Mouse (Mus musculus) neural tube, embryonic 14.5 days (tissue): Measurements from ENCODE around the gene Apon. TPM values are rescaled to one million over a fixed set of nuclear protein-coding genes. Genes with fewer than 3 reads are reported as not detected.
A peak's percentile ranks its signal among the peaks of the same experiment; 100 is the strongest.
"Not testable (repeated sequence)": the region's sequence is repeated elsewhere in the genome, so short reads cannot be mapped to it uniquely, and the experiment has no call there.

Experiments used
- ATAC-seq: fragments of 200-750 bp; cut with Nextera tagmentation; 2 replicates; pipeline ENCODE4 v1.8.0; 2017; ENCODE audit warnings: low read depth, mild to moderate bottlenecking, moderate TSS enrichment, moderate library complexity
- H3K27ac ChIP-seq: fragments of 300-500 bp; sonication (generic); 2 replicates; pipeline ENCODE4 v1.5.1; 2014; ENCODE audit warnings: low read depth, mild to moderate bottlenecking, control low read depth, low read length, moderate library complexity, mixed read lengths
- H3K27me3 ChIP-seq: fragments of 300-500 bp; sonication (generic); 2 replicates; pipeline ENCODE4 v1.6.1; 2014; ENCODE audit warnings: low read length; ENCODE audit not compliant: control insufficient read depth, insufficient read depth
- H3K36me3 ChIP-seq: fragments of 300-500 bp; sonication (generic); 2 replicates; pipeline ENCODE4 v1.6.1; 2014; ENCODE audit warnings: low read length, mixed read lengths; ENCODE audit not compliant: control insufficient read depth, insufficient read depth
- H3K4me1 ChIP-seq: fragments of 300-500 bp; sonication (generic); 2 replicates; pipeline ENCODE4 v1.6.1; 2014; ENCODE audit warnings: low read length; ENCODE audit not compliant: control insufficient read depth, insufficient read depth
- H3K4me2 ChIP-seq: fragments of 300-500 bp; sonication (generic); 2 replicates; pipeline ENCODE4 v1.6.1; 2014; ENCODE audit warnings: mild to moderate bottlenecking, low read depth, low read length, control low read depth
- H3K4me3 ChIP-seq: fragments of 300-500 bp; sonication (generic); 2 replicates; pipeline ENCODE4 v1.5.1; 2014; ENCODE audit warnings: low read depth, low read length, control low read depth, mixed read lengths
- H3K9ac ChIP-seq: fragments of 300-500 bp; sonication (generic); replicated peaks from 2 replicates; pipeline ENCODE4 v1.6.1; 2014; ENCODE audit warnings: low read depth, mild to moderate bottlenecking, control low read depth, low read length, mixed read lengths
- H3K9me3 ChIP-seq: fragments of 300-500 bp; sonication (generic); 2 replicates; pipeline ENCODE4 v1.6.1; 2016; ENCODE audit warnings: low read length; ENCODE audit not compliant: control insufficient read depth
- WGBS: fragments of 180-500 bp; shearing (Covaris S2); extraction: QIAGEN DNeasy Blood & Tissue Kit; methylation state at CpG from one replicate; pipeline ENCODE4 v1.1.7; 2014; 5-methylcytosine and 5-hydroxymethylcytosine counted together
- polyA plus RNA-seq: library from polyadenylated mRNA; unstranded; fragments of >200 nt; fragmentation: Nextera tagmentation; extraction: Ambion mirVana; gene quantifications from 2 replicates; pipeline ENCODE4 v1.2.1, GENCODE M21; 2014

Apon gene
- polyA plus RNA-seq, 1 experiment from 2014 or later, result not detected

DNA sequence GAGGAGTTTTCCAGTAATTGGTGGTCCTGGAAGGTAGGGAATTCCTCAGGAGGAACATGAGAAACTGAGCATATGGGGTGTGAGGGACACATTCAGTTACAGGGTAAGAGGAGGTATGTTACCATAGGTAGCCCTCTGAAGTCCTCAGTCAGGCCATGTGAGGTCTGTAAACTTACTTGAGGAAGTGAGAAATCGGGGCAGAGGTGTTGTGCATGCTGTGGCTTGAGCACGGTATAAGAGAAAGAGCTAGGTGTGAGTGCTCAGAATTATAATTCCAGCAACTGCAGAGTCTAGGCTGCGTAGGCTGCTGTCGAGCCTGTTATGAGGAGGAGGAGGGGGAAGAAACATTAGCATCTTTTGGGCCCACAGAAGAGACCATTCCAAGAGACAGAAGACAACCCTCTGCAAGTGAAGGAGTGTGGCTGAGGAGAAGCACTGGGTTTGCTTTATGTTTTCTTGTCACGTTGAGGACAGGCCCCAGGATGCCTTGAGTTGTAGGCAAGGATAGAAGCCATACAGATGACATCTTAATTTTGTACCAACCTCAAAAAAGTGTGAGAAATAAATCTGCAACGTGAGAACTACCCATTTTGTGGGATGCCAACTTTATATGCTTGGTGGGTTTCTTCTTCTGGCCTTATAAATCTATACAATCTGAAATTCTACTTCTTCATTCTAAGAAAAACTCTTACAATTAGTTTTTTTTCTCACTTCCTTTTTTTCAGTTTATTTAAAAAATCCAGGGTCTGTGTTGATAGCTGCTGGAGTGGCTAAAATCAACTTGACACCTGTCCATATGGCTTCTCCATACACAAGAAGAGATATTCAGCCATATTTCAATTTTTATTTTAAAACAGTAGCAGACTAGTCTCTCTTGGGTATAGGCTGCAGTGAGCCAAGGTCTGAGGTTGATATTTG lies 9.8 kb downstream of the Apon start:
- WGBS, result 82% methylated on average over 6 of the region's 6 CpGs
- Histone ChIP-seq H3K4me3 (no peak overlapping the region), H3K27ac (no peak overlapping the region), H3K4me1 (no peaks in the 10 kb centered on the region), H3K36me3 (no peaks in the 10 kb centered on the region), H3K4me2 (no peak overlapping the region), H3K9ac (no peak overlapping the region), H3K27me3 (no peaks in the 10 kb centered on the region), H3K9me3 (no peaks in the 10 kb centered on the region)
- ATAC-seq, result no peak

DNA sequence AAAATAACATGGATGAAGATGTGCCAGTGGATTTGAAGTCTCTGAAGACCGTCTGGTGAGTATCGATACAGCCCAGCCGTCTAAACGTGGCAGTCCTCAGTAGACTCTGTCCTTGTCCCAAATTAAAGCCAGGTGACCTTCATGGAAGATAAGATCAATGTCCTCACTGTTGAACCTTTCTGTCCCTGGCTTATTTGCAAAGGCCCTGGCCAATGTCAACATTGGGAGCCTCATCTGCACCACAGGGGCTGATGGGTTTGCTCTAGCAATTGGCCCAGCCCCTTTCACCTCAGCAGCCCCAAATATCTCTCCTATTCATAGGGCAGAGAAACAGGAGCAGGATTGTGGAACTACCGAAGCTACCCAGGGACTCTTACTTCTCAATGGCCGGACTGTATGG lies 14.5 kb downstream of the Apon start, which contains the start of gene Apof:
TSS of gene Apof (plus strand) at position 301 of the 400 bp plus-strand sequence.
- Histone ChIP-seq H3K27me3 (no peaks in the 10 kb centered on the region), H3K4me3 (no peak within 1 kb of the TSS), H3K9ac (no peak within 1 kb of the TSS), H3K4me1 (peaks cover 4% of the 10 kb centered on the region; the same call in 1 of the 2 replicates), H3K27ac (no peak within 1 kb of the TSS), H3K36me3 (no peaks in the 10 kb centered on the region), H3K9me3 (no peaks in the 10 kb centered on the region), H3K4me2 (no peak within 1 kb of the TSS)
- no peak for ATAC-seq
- 82% methylated on average over 6 of the region's 6 CpGs for WGBS

DNA sequence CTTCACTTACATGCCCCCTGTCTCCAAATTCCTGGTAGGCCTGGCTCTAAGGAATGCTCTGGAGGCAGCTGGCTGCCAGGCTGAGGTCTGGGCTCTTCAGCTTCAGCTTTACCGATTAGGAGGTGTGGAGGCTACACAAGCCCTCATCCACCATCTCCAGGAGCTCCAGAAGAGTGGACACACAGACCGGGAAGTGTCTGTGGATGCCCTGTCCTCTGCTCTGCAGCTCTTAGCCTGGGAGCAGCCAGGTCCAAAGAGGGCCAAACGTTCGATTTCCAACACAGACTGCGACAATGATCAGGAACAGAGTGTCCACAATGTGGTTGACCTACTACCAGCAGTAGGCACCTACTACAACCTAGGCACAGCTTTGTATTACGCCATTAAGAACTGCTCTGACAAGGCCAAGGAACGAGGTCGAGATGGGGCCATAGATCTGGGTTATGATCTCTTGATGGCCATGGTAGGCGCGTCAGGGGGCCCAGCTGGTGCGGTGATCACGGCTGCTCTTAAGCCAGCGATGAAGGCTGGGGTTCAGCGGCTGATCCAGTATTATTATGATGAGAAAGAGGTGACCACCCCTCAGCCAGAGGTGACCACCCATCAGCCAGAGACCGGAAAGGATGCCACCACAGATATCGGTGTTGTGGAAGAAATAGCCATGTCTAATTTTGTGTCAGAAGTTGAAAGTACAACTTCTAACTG lies 15.5 kb downstream of the Apon start:
- peak overlapping the region; percentile 69; the same call in 1 of the 2 replicates for H3K4me3 ChIP-seq
- no peak overlapping the region for H3K27ac ChIP-seq
- no peak for ATAC-seq
- no peaks in the 10 kb centered on the region for H3K9me3 ChIP-seq
- no peak overlapping the region; the same call in 1 of the 2 replicates for H3K4me2 ChIP-seq
- peaks cover 4% of the 10 kb centered on the region; the same call in 1 of the 2 replicates for H3K4me1 ChIP-seq
- WGBS, result 88% methylated on average over 16 of the region's 16 CpGs
- H3K9ac ChIP-seq, result no peak overlapping the region
- H3K36me3 ChIP-seq, result no peaks in the 10 kb centered on the region
- no peaks in the 10 kb centered on the region for H3K27me3 ChIP-seq

- peak within 1 kb of the TSS; percentile 80 for H3K27ac ChIP-seq
- ATAC-seq, result peak; percentile 100
- H3K4me1 ChIP-seq, result peaks cover 4% of the 10 kb centered on the region; the same call in 1 of the 2 replicates
- H3K4me2 ChIP-seq, result peak within 1 kb of the TSS; percentile 54
- H3K36me3 ChIP-seq, result no peaks in the 10 kb centered on the region
- WGBS, result under 1% methylated on average over 42 of the region's 43 CpGs
- H3K9ac ChIP-seq, result peak within 1 kb of the TSS; percentile 61
- H3K4me3 ChIP-seq, result peak within 1 kb of the TSS; percentile 69
- H3K27me3 ChIP-seq, result no peaks in the 10 kb centered on the region
- no peaks in the 10 kb centered on the region for H3K9me3 ChIP-seq
Observed at GRCm38 (mm10) chr10:128270287-128270841, 16.5 kb downstream of the Apon start, which contains the start of gene Stat2. TSS of gene Stat2 (plus strand) at chr10:128270559.

DNA sequence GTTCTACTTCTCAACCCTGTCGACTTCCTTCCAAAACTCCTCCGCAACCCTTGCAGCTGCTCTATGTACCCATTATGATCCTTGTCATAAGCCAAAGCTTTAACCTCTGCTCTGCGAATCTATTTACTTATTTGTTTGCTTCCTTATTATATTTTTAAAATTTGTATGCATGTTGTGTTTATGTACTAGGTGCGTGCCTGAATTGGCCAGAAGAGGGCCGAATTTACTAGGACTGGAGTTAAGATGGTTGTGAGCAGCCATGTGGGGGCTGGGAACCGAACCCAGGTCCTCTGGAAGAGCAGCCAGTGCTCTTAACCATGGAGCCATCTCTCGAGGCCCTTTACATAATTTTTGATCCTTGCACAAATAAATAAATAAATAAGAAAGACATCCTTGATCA lies 17.0 kb downstream of the Apon start:
- Histone ChIP-seq H3K36me3 (no peaks in the 10 kb centered on the region), H3K9ac (peak overlapping the region; percentile 61), H3K4me2 (peak overlapping the region; percentile 54), H3K27ac (peak overlapping the region; percentile 80), H3K27me3 (no peaks in the 10 kb centered on the region), H3K4me3 (peak overlapping the region; percentile 69), H3K4me1 (peaks cover 4% of the 10 kb centered on the region; the same call in 1 of the 2 replicates), H3K9me3 (no peaks in the 10 kb centered on the region)
- no peak for ATAC-seq
- 49% methylated on average over 7 of the region's 7 CpGs for WGBS

DNA sequence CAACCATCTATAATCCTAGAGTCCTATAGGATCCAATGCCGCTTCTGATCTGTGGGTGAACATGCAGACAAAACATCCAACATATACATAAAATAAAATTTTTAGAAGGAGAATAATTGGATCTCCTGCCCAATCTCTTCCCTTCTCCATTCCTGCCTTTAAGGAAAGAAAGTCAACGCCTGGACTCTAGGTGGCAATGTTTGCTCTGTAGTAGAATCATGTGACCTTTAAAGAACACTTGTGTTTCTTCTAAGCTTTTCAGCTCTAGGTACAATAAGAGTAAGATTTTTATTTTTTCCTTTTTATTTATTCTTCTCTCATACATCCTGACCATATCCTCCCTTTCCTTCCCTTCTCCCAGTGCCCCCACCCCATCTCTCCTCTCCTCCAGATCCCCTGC lies 18.0 kb downstream of the Apon start:
- H3K4me2 ChIP-seq, result no peak overlapping the region
- H3K9me3 ChIP-seq, result no peaks in the 10 kb centered on the region
- H3K27ac ChIP-seq, result no peak overlapping the region
- H3K4me3 ChIP-seq, result no peak overlapping the region
- H3K27me3 ChIP-seq, result no peaks in the 10 kb centered on the region
- no peak for ATAC-seq
- peaks cover 4% of the 10 kb centered on the region; the same call in 1 of the 2 replicates for H3K4me1 ChIP-seq
- H3K36me3 ChIP-seq, result no peaks in the 10 kb centered on the region
- WGBS, result 65% methylated on average over 2 of the region's 2 CpGs
- H3K9ac ChIP-seq, result no peak overlapping the region

DNA sequence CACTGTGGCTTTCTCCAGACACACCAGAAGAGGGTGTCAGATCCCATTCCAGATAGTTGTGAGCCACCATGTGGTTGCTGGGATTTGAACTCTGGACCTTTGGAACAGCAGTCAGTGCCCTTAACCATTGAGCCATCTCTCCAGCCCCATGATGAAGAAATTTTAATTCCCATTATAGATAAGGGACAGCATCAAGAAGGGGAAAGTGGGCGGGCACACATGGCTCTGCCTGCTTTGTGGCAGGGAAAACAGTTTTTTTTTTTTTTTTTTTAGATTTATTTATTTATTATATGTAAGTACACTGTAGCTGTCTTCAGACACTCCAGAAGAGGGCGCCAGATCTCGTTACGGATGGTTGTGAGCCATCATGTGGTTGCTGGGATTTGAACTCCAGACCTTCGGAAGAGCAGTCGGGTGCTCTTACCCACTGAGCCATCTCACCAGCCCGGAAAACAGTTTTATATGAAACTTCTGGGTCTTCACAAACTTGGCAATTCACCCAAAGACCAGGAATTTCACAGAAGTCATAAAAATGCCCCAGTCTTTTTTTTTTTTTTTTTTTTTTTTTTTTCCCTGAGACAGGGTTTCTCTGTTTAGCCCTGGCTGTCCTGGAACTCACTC lies 19.0 kb downstream of the Apon start:
- H3K9ac ChIP-seq, H3K4me2 ChIP-seq, H3K36me3 ChIP-seq, ATAC-seq, H3K27me3 ChIP-seq, H3K27ac ChIP-seq, H3K4me3 ChIP-seq, H3K9me3 ChIP-seq, H3K4me1 ChIP-seq: not testable (repeated sequence)
- WGBS, result 90% methylated on average over 4 of the region's 7 CpGs

DNA sequence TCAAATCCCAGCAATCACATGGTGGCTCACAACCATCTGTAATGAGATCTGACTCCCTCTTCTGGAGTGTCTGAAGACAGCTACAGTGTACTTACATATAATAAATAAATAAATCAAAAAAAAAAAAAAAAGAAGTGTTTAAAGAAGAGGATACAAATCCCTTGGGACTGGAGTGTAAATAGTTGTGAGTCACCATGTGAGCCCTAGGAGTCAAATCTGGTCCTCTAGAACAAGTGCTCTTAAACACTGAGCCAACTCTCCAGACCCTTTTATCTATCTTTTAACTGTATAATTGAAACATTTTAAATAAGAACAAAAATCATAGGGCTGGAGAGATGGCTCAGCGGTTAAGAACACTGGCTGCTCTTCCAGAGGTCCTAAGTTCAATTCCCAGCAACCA lies 21.5 kb downstream of the Apon start:
- not testable (repeated sequence) for H3K4me2 ChIP-seq, H3K27ac ChIP-seq, H3K4me3 ChIP-seq, H3K9ac ChIP-seq, H3K9me3 ChIP-seq, H3K4me1 ChIP-seq, ATAC-seq, H3K27me3 ChIP-seq
- 100% methylated on average over 1 of the region's 1 CpGs for WGBS
- H3K36me3 ChIP-seq, result peaks cover 12% of the 10 kb centered on the region; the same call in 1 of the 2 replicates
